In the genomic region with DNA sequence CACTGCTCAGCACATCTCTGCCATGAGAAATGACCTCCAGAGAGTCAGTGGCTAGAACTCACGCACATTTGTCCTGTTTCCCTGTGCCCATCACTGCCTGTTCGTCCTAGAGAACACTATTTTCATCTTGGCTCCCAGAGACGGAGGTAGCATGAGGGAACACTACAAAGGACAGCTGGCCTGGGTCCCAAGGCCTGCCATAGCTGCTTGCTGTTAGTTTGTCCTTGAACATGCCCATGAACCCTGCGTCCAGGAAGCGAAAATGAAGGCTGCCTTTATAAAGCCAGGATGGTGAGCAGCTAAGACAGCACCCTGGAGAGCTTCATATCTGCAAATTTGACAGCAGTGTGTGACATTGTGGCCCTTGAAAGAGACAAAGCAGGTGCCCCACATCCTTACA, we compare ENCODE assay signal across 24 mouse cellular contexts.
DNase-seq lines count a peak whose midpoint lies in the region; ATAC-seq lines count a peak whose summit lies in the region.
"Had no signal": no experiment of that assay in that cellular context is flagged by ENCODE, and none has a peak within 500 bp of the region (broad histone marks: within the 10 kb centered on the region; RNA-seq: fewer than 3 reads in every experiment).

No protein-coding gene starts in this region.

- H3K27ac ChIP-seq in heart, embryonic 12.5 days (ENCODE audit: poor library complexity, severe bottlenecking) = no peak overlapping the region
- H3K27ac ChIP-seq: embryonic facial prominence, embryonic 15.5 days; hindbrain, postnatal 0 days; layer of hippocampus, adult 2 months; limb, embryonic 13.5 days; liver, embryonic 14.5 days had no signal

- DNase-seq in heart, adult 11 months = peak; percentile 97
- peak; percentile 81 for DNase-seq in adrenal gland, adult 2 months
- DNase-seq in adrenal gland, postnatal 36 days = peak; percentile 77 to 78
- DNase-seq in heart, postnatal 4 days = peak; percentile 49
- DNase-seq in cerebellum, adult 8-10 months = no peak
- no peak for DNase-seq in layer of hippocampus, postnatal 36 days
- DNase-seq: cerebellum, adult 9-10 months; kidney, postnatal 25 days; lung, embryonic 14.5 days; lung, postnatal 36 days; midbrain, embryonic 14.5 days; right cerebral cortex, adult 18-20 months; right cerebral cortex, postnatal 4 days; thymus, adult 18-20 months; thymus, postnatal 36 days had no signal

- 51% methylated on average over 5 of the region's 5 CpGs for WGBS in heart, embryonic 12.5 days

- no peak overlapping the region for H3K9ac ChIP-seq in heart, embryonic 12.5 days
- H3K9ac ChIP-seq: embryonic facial prominence, embryonic 15.5 days; limb, embryonic 13.5 days; liver, embryonic 14.5 days; lung, embryonic 14.5 days had no signal

- no peaks in the 10 kb centered on the region for H3K9me3 ChIP-seq in heart, embryonic 12.5 days (replicated peaks)
- H3K9me3 ChIP-seq: embryonic facial prominence, embryonic 15.5 days; hindbrain, embryonic 10.5 days; limb, embryonic 13.5 days; megakaryocyte, embryonic 14.5 days had no signal

- H3K36me3 ChIP-seq in heart, embryonic 12.5 days = no peaks in the 10 kb centered on the region
- H3K36me3 ChIP-seq: embryonic facial prominence, embryonic 15.5 days; hindbrain, embryonic 10.5 days; limb, embryonic 13.5 days had no signal

- ATAC-seq in heart, embryonic 12.5 days (ENCODE audit: insufficient number of reproducible peaks, low FRiP score) = no peak
- ATAC-seq: forebrain, embryonic 14.5 days; hindbrain, postnatal 0 days had no signal

- H3K4me1 ChIP-seq in heart, embryonic 12.5 days (replicated peaks) = peaks cover 37% of the 10 kb centered on the region
- H3K4me1 ChIP-seq: megakaryocyte, embryonic 14.5 days had no signal

- H3K27me3 ChIP-seq in heart, embryonic 12.5 days (replicated peaks) = peaks cover 57% of the 10 kb centered on the region
- H3K27me3 ChIP-seq: embryonic facial prominence, embryonic 15.5 days had no signal

- no peak overlapping the region for H3K4me2 ChIP-seq in heart, embryonic 12.5 days
- H3K4me2 ChIP-seq: embryonic facial prominence, embryonic 15.5 days; limb, embryonic 13.5 days; lung, embryonic 14.5 days had no signal

- H3K4me3 ChIP-seq in heart, embryonic 12.5 days = no peak overlapping the region
- H3K4me3 ChIP-seq: embryonic facial prominence, embryonic 15.5 days; hindbrain, embryonic 10.5 days; layer of hippocampus, adult 2 months; limb, embryonic 13.5 days; megakaryocyte, embryonic 14.5 days had no signal

Comparison
In these comparisons a context has a peak if more than half of its experiments do, and no peak if none do; other contexts are left out.
1. DNase-seq: peak in heart, adult 11 months (single experiment), adrenal gland, adult 2 months (single experiment), adrenal gland, postnatal 36 days (2 of 2) and heart, postnatal 4 days (single experiment); none in cerebellum, adult 8-10 months (single experiment) and layer of hippocampus, postnatal 36 days (0 of 2).